Mouse (Mus musculus) neural tube, embryonic 15.5 days (tissue): ENCODE measurements around the gene Nuak1. TPM values are rescaled to one million over a fixed set of nuclear protein-coding genes. Genes with fewer than 3 reads are reported as not detected.
"Not testable (repeated sequence)": the region's sequence is repeated elsewhere in the genome, so short reads cannot be mapped to it uniquely, and the experiment has no call there.

Source experiments
- ATAC-seq: fragments of 200-750 bp; cut with Nextera tagmentation; 2 replicates; pipeline ENCODE4 v1.8.0; 2017; ENCODE audit warnings: mild to moderate bottlenecking, moderate TSS enrichment, moderate library complexity; ENCODE audit not compliant: low FRiP score
- H3K27ac ChIP-seq: fragments of 300-500 bp; sonication (generic); replicated peaks from 2 replicates; pipeline ENCODE4 v1.5.1; 2015; ENCODE audit warnings: mild to moderate bottlenecking, inconsistent platforms
- H3K27me3 ChIP-seq: fragments of 300-500 bp; sonication (generic); replicated peaks from 2 replicates; pipeline ENCODE4 v1.6.1; 2015; ENCODE audit warnings: inconsistent platforms
- H3K36me3 ChIP-seq: fragments of 300-500 bp; sonication (generic); 2 replicates; pipeline ENCODE4 v1.6.1; 2015; ENCODE audit warnings: inconsistent platforms
- H3K4me1 ChIP-seq: fragments of 300-500 bp; sonication (generic); 2 replicates; pipeline ENCODE4 v1.6.1; 2015; ENCODE audit warnings: inconsistent platforms
- H3K4me2 ChIP-seq: fragments of 300-500 bp; sonication (generic); 2 replicates; pipeline ENCODE4 v1.6.1; 2015; ENCODE audit warnings: inconsistent platforms, mild to moderate bottlenecking, moderate library complexity
- H3K4me3 ChIP-seq: fragments of 300-500 bp; sonication (generic); replicated peaks from 2 replicates; pipeline ENCODE4 v1.5.1; 2015; ENCODE audit warnings: mild to moderate bottlenecking, inconsistent platforms
- H3K9ac ChIP-seq: fragments of 300-500 bp; sonication (generic); replicated peaks from 2 replicates; pipeline ENCODE4 v1.6.1; 2015; ENCODE audit warnings: mild to moderate bottlenecking, inconsistent platforms
- H3K9me3 ChIP-seq: fragments of 300-500 bp; sonication (generic); replicated peaks from 2 replicates; pipeline ENCODE4 v1.6.1; 2016; ENCODE audit warnings: inconsistent platforms
- WGBS: fragments of 180-500 bp; shearing (Covaris S2); methylation state at CpG from one replicate; pipeline ENCODE4 v1.1.7; 2015; ENCODE audit warnings: mixed read lengths; 5-methylcytosine and 5-hydroxymethylcytosine counted together
- polyA plus RNA-seq: library from polyadenylated mRNA; unstranded; fragments of >200 nt; fragmentation: Nextera tagmentation; extraction: Ambion mirVana; gene quantifications from 2 replicates; pipeline ENCODE4 v1.2.1, GENCODE M21; 2015

The Nuak1 gene
- 4.1 and 4.8 TPM in 2 replicates for polyA plus RNA-seq

DNA sequence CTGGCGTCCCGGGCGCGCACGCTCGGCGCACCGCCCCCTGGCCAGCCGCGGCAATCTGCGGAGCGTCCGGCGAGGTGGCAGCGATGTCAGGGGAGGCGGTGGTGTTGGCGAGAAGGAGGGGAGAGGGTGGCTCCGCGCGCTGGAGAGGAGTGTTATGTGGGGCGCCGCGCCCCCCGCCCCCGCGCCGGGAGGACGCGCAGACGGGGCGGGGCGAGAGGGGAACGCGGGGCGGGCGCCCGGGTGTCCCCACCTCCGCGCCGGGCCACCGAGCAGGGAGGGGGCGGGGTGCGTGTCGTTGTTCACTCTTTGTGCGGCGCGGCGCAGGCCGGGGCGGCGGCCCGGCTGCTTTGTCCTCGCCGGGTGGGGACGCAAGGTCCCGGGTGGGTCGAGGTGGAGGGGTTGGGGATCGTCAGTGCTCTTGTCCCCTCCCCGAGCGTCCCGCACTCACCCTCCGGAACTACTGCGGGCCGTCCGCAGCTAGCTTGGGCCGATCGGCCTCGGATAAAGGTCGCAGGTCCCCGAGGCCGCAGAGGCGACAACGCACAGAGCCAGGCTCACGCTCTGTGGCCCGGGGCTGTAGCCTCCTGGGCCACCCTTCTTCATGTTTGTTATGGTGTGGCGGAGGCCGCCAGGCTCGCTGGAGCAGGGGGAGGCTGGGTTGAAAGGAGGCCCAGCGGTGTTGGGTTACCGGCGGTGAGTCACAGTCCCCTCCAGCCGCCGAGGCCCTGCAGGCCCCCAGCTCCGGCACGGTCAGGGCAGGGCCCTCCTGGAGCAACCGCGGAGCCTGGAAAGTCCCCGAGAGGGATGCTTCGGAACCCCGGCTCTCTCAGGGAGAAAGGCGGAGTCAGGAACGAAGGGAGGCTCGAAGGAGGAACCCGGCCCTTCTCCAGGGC is at the start of gene Nuak1:
Gene Nuak1, minus strand, starts transcription at position 57 of the 893 bp plus-strand sequence.
- no peaks in the 10 kb centered on the region for H3K9me3 ChIP-seq
- peaks cover 61% of the 10 kb centered on the region for H3K4me1 ChIP-seq
- ATAC-seq, result peak; percentile 90
- no peaks in the 10 kb centered on the region for H3K36me3 ChIP-seq
- WGBS, result under 1% methylated on average over 63 of the region's 94 CpGs
- peak within 1 kb of the TSS; percentile 72 for H3K4me2 ChIP-seq
- peak within 1 kb of the TSS; percentile 94 for H3K27ac ChIP-seq
- peak within 1 kb of the TSS; percentile 77 for H3K4me3 ChIP-seq
- no peaks in the 10 kb centered on the region for H3K27me3 ChIP-seq
- peak within 1 kb of the TSS; percentile 81 for H3K9ac ChIP-seq

DNA sequence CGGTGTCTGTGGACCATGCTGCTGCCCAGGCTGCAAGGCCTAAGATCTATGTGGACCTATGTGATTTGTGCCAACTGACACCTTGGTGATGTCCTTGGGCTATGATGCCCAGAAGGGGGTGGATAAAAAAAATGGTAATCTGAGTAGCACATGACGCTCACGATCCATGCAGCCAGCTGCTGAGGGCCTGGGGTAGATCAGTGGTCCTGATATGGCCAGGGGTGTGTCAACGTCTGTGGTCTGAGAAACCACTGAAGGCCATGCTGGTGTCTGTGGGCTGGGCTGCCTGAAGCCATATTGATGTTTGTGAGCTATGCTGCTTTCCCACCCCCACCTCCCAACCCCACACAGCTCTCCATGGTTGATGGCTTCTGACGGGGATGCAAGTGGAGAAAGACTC is 49.7 kb upstream of the Nuak1 start:
- 93% methylated on average over 5 of the region's 5 CpGs for WGBS
- no peaks in the 10 kb centered on the region for H3K27me3 ChIP-seq
- no peak overlapping the region for H3K27ac ChIP-seq
- no peak overlapping the region for H3K9ac ChIP-seq
- H3K36me3 ChIP-seq, result no peaks in the 10 kb centered on the region
- no peak overlapping the region for H3K4me3 ChIP-seq
- no peaks in the 10 kb centered on the region for H3K4me1 ChIP-seq
- no peak for ATAC-seq
- H3K4me2 ChIP-seq, result no peak overlapping the region
- no peaks in the 10 kb centered on the region for H3K9me3 ChIP-seq

DNA sequence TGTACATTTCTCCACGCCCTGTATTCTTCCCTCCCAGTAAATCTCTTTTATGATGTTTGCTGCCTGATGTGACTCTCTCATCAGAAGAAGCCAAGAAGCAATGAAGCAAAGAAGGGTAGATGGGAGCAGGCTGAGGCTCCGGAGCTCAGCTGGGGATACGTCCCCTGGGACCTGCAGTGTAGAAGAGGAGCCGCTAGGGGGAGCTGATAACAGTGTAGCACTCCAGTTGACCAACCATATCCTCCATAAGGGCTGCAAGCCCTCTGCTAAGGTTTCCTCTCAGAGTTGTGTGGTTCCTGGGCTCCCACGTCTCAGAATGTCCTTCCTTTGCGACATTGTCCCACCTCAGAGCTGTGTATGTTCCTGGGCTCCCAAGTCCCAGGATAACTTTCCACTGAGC is 47.9 kb upstream of the Nuak1 start:
- no peak overlapping the region for H3K27ac ChIP-seq
- no peaks in the 10 kb centered on the region for H3K9me3 ChIP-seq
- H3K4me3 ChIP-seq, result no peak overlapping the region
- no peaks in the 10 kb centered on the region for H3K4me1 ChIP-seq
- H3K4me2 ChIP-seq, result no peak overlapping the region
- no peaks in the 10 kb centered on the region for H3K27me3 ChIP-seq
- 37% methylated on average over 6 of the region's 6 CpGs for WGBS
- ATAC-seq, result no peak
- no peak overlapping the region for H3K9ac ChIP-seq
- no peaks in the 10 kb centered on the region for H3K36me3 ChIP-seq

DNA sequence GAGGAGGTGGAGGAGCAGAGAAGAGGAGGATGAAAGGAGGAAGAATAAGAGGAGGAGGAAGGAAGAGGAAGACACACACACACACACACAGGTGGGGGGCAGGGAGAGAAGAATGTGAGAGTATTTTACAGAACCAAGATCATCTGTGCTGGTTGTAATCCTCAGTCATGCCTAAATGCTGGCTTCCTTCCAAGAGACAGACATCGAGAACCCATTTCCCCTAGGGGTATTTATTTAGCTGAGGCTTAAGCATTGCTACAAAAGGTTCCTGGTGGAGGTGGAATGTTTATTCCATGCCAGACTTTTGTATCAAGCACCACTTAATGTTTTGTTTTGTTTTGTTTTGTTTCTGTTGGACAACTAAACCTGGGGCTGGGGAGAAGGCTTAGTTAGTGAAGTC is 44.3 kb upstream of the Nuak1 start:
- no peaks in the 10 kb centered on the region for H3K27me3 ChIP-seq
- no peaks in the 10 kb centered on the region for H3K36me3 ChIP-seq
- no peaks in the 10 kb centered on the region; the same call in 1 of the 2 replicates for H3K4me1 ChIP-seq
- 33% methylated on average over 1 of the region's 1 CpGs for WGBS
- no peak overlapping the region for H3K4me3 ChIP-seq
- H3K9me3 ChIP-seq, result no peaks in the 10 kb centered on the region
- H3K4me2 ChIP-seq, result no peak overlapping the region
- no peak overlapping the region for H3K27ac ChIP-seq
- no peak for ATAC-seq
- no peak overlapping the region for H3K9ac ChIP-seq

DNA sequence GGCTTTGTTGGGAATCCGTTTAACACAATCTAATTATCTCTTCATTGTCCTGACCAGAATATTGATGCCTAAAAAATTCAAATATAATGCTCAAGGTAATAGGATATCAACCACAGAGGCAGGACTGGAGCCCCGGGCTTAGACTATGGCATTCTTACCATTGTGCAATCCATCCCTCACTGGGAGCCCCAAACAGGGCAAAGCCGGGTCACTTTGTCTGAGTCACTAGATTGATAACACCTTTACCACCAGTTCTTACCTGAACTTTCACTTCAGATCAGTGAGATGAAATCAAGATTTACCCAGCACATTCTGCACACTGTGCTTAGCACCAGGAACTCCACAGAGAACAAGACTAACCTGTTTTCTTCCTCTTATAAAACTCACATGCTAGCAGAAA is 43.2 kb upstream of the Nuak1 start:
- Histone ChIP-seq H3K27ac (no peak overlapping the region), H3K27me3 (no peaks in the 10 kb centered on the region), H3K9me3 (no peaks in the 10 kb centered on the region), H3K4me3 (no peak overlapping the region), H3K36me3 (no peaks in the 10 kb centered on the region), H3K4me2 (no peak overlapping the region), H3K4me1 (no peaks in the 10 kb centered on the region; the same call in 1 of the 2 replicates), H3K9ac (no peak overlapping the region)
- no peak for ATAC-seq
- 86% methylated on average over 3 of the region's 3 CpGs for WGBS

DNA sequence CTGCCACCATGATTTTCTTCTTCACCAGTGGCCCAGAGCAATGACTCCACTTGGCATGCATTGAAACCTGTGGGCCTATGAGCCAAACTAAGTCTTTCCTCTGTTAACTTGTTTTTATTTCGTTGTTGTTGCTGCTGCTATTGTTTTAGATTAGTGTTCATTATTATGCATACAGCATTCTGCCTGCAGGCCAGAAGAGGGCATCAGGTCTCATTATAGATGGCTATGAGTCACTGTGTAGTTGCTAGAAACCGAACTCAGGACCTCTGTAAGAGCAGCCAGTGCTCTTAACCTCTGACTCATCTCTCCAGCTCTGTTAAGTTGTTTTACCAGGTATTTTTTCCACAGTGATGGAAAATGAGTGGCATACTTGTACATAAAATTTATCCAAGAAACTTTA is 42.7 kb upstream of the Nuak1 start:
- no peak for ATAC-seq
- no peaks in the 10 kb centered on the region for H3K36me3 ChIP-seq
- H3K27ac ChIP-seq, result no peak overlapping the region
- H3K9me3 ChIP-seq, result no peaks in the 10 kb centered on the region
- no peak overlapping the region for H3K4me2 ChIP-seq
- no peak overlapping the region for H3K9ac ChIP-seq
- H3K27me3 ChIP-seq, result no peaks in the 10 kb centered on the region
- WGBS, result 90% methylated on average over 2 of the region's 2 CpGs
- H3K4me3 ChIP-seq, result no peak overlapping the region
- H3K4me1 ChIP-seq, result no peaks in the 10 kb centered on the region; the same call in 1 of the 2 replicates

DNA sequence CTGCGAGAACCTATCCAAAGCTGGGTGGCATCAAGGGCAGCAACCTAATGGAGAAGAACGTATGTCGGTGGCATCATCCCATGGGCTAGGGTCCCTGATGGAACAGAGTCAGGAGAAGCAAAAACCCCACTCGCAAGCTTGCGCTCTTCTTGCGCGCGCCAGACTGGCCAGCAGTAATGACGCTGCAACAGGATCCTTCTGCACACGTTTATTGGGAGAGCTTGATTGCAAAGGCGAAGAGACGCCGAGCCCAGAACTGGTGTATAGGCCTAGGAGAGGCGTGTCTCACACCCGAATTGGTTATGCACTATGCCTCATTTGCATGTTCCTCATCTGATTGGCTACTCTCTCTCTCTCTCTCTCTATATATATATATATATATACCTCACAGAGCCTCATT is 42.0 kb upstream of the Nuak1 start:
- H3K36me3 ChIP-seq, H3K27me3 ChIP-seq, ATAC-seq, H3K9ac ChIP-seq, H3K9me3 ChIP-seq, H3K27ac ChIP-seq, H3K4me1 ChIP-seq, H3K4me2 ChIP-seq, H3K4me3 ChIP-seq: not testable (repeated sequence)
- 91% methylated on average over 15 of the region's 15 CpGs for WGBS

DNA sequence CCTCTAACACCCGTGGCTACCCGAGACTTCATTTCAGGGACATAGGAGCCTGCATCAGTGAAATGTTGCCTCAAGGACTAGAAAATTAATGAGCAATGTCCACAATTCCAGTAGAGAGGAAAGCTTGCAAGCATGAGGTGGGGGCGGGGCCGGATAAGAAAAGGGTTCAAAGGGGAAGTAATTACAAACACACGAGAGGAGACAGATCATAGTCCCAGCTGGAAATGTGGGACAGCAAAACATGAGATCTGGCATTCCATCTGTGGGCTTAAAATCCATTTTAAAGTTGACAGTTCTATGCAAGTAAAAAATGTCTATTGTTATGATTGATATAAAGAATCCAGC is 40.9 kb upstream of the Nuak1 start:
- Histone ChIP-seq H3K27me3 (no peaks in the 10 kb centered on the region), H3K4me3 (no peak overlapping the region), H3K4me2 (no peak overlapping the region), H3K9me3 (no peaks in the 10 kb centered on the region), H3K9ac (no peak overlapping the region), H3K36me3 (no peaks in the 10 kb centered on the region), H3K4me1 (peaks cover 2% of the 10 kb centered on the region; the same call in 1 of the 2 replicates), H3K27ac (no peak overlapping the region)
- no peak for ATAC-seq
- WGBS, result 61% methylated on average over 5 of the region's 5 CpGs

DNA sequence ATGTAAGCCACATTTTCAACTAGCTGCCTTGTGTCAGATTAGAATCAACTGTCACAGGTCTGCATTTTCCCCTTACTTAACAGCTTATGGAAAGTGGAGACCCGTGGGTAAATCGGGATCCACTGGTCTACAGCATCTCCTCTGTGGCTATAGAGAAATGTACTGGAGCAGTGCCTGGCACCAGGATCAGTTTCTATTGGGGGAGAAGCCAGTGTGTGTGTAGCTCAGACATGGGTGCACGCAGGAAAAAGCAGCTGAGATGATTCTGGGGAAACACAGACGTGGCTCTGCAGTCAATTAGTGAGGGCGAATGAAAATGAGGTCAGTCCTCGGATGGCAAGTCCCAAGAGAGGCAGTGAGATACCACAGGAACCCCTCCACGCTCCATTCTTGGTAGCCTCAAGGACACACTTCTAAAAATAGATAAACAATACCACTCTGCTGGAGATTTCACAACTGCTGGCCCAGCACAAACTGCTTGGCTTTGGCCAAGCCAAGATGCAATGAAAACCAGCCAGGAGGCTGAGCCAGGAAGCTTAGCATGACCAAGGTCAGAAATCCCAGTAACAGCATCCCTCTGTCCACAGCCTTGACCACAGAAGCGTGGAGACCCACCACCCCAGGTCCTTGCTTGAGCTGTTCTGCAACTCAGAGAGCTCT is 40.4 kb upstream of the Nuak1 start:
- Histone ChIP-seq H3K4me1 (peaks cover 2% of the 10 kb centered on the region; the same call in 1 of the 2 replicates), H3K27ac (no peak overlapping the region), H3K36me3 (no peaks in the 10 kb centered on the region), H3K4me3 (no peak overlapping the region), H3K27me3 (no peaks in the 10 kb centered on the region), H3K9ac (no peak overlapping the region), H3K4me2 (no peak overlapping the region), H3K9me3 (no peaks in the 10 kb centered on the region)
- WGBS, result 60% methylated on average over 8 of the region's 8 CpGs
- ATAC-seq, result no peak

DNA sequence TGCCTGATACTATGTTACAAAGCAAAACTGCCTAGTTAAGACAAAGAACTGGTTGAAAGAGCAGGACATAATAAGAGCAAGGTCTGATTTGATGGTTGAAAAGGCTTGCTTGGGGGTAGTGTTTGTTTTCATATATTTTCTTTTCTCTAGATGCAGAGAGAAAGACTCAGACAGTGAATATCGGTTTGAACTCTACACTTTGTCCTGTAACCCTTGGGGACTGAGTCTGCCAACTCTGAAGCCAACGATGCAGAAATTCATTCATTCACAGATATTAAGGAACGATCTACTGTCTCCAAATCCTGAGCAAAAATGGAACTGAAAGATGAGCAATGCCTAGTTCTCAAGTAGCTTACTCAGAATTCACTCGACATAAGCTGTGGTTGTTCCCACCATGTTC is 39.7 kb upstream of the Nuak1 start:
- no peak for ATAC-seq
- H3K27me3 ChIP-seq, result no peaks in the 10 kb centered on the region
- no peak overlapping the region for H3K4me2 ChIP-seq
- 35% methylated on average over 4 of the region's 4 CpGs for WGBS
- H3K36me3 ChIP-seq, result no peaks in the 10 kb centered on the region
- no peak overlapping the region for H3K27ac ChIP-seq
- peaks cover 2% of the 10 kb centered on the region; the same call in 1 of the 2 replicates for H3K4me1 ChIP-seq
- H3K9me3 ChIP-seq, result no peaks in the 10 kb centered on the region
- no peak overlapping the region for H3K4me3 ChIP-seq
- H3K9ac ChIP-seq, result no peak overlapping the region

DNA sequence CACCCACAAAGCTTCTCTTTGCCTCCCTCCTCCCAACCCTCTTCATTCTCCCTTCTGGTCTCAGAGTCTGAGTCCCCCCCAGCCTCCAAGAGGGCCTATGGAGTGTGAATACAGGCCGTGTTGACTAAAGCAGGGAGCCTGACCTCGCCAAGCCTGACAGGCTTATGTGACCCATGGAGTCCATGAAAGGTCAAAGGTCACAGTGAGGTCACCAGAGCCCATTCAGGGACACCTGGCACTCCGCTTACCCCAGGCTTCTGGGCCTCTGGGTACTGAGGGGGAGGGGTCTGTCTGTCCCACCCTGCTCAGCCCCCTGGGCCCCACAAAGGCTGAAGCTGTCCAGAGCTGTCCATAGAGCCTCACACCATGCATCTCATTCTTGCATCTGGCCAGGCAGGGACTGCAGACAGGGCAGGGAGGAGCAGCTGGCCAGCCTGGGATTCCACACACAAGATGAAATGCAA is 37.2 kb upstream of the Nuak1 start:
- Histone ChIP-seq H3K9me3 (no peaks in the 10 kb centered on the region), H3K4me1 (peaks cover 2% of the 10 kb centered on the region; the same call in 1 of the 2 replicates), H3K27me3 (no peaks in the 10 kb centered on the region), H3K27ac (no peak overlapping the region), H3K9ac (no peak overlapping the region), H3K4me2 (no peak overlapping the region), H3K36me3 (no peaks in the 10 kb centered on the region), H3K4me3 (no peak overlapping the region)
- 18% methylated on average over 3 of the region's 3 CpGs for WGBS
- ATAC-seq, result no peak
